Mouse (Mus musculus) Patski (cell line): ENCODE measurements around the gene Atp5e. TPM values are rescaled to one million over a fixed set of nuclear protein-coding genes. Genes with fewer than 3 reads are reported as not detected.

Experiments
- ATAC-seq: fragments of 100-300 bp; one replicate; pipeline ENCODE4 v1.8.0; 2021
- CTCF ChIA-PET: fragments of 350-600 bp; sonication (Branson Sonifier 250); formaldehyde crosslinking; loops from one replicate; lab custom pipeline; 2022; ENCODE audit warnings: inconsistent platforms; lab: Charles Lee
- POLR2A ChIA-PET: fragments of 350-600 bp; sonication (Branson Sonifier 250); formaldehyde crosslinking; loops from one replicate; lab custom pipeline; 2022; ENCODE audit warnings: antibody characterized with exemption, inconsistent platforms; lab: Charles Lee
- DNase-seq: peaks from one replicate; pipeline ENCODE4 v3.0.0-alpha.2; 2011; ENCODE audit warnings: low read depth, low spot score
- H3K27me3 ChIP-seq: fragments of 371-371 bp; one replicate; pipeline ENCODE4 v1.5.1; 2021
- CTCF ChIP-seq: fragments of 100-300 bp; IDR thresholded peaks from one replicate; pipeline ENCODE4 v1.5.1; 2021
- in situ Hi-C: fragments of 300-500 bp; cut with MboI; formaldehyde crosslinking; loops from 3 replicates; pipeline ENCODE4 v1.11.1; 2018; ENCODE audit warnings: low pct_unique_long_range_greater_than_20kb, mixed read lengths
- polyA plus RNA-seq: library from polyadenylated mRNA; unstranded; gene quantifications from one replicate; pipeline ENCODE4 v1.2.3, GENCODE M21; 2021

Atp5e gene
- polyA plus RNA-seq, result 379 TPM

DNA sequence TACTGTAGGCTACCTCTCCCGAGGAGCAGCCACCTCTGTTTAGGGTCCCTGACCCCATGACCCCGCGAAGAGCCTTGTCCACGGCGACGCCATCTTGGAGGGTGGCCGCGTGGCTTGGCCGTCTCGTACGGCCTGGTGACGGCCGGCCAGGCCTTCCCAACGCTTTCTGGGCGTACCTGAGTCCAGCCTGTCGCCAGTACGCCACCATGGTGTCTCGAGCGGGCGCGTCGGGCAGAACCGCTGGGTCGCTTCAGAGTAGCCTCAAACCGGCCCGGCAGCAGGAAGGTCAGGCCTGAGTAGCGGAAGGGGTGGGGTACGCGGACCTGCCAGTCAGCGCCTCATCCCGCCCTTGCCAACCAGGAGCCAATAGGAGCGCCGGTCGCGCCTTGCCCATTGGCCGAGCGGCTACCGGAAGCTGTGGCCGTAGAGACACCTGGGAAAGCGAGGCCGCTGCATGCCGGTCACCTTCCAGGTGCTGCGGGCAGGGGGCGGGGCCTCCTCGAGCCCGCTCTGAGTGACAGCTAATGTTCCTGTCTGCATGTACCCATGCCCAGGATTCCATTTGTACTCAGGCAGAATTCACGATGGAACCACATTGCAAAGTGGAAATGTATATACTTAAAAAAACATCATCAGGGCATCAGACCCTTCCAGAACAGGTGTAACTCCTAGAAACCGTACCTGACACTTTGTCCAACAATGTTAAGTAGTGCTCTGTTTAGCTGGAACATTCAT lies at the start of gene Atp5e:
Gene Atp5e, minus strand, starts transcription at position 317 of the 735 bp plus-strand sequence.
- ChIA-PET POLR2A (interaction anchor here (1.5 kb wide), 1 partner anchor 9 kb away, joined by 5 read pairs; the partner anchor contains the start of gene Prelid3b), CTCF (no interaction called here)
- DNase-seq (no peak), ATAC-seq (peak; percentile 100)
- H3K27me3 ChIP-seq, result no peaks in the 10 kb centered on the region
- in situ Hi-C loops, result loop anchor here (25.0 kb wide), 1 partner anchor 377 kb away; the partner anchor contains the start of gene Stx16
- no peak for TF ChIP-seq CTCF

DNA sequence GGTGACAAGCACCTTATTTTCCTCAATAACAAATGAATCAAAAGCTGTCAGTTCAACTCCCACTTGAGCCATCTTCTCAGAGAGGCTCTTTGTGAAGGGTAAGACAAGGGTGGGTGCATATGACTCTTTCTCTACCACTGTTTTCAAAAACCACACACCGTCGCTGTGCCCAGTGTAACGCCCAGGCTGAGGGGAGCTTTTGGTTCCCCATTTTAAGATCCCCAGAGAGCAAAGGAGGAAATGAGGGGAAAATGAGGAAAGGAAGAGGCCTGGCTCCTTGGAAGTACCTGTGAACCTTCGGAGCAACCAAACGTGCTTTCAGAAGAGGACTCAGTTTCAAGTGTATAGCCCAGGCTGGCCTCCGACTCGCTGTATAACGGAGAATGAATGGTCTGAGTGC lies 45.9 kb upstream of the Atp5e start:
- no peak for ATAC-seq
- no peak for TF ChIP-seq CTCF
- no peak for DNase-seq
- ChIA-PET CTCF (no interaction called here), POLR2A (no interaction called here)
- peaks cover 3% of the 10 kb centered on the region for H3K27me3 ChIP-seq
- in situ Hi-C loops, result no loop called here

GRCm38 (mm10) chr2:174507998-174508397 lies 44.1 kb upstream of the Atp5e start:
- in situ Hi-C loops, result no loop called here
- TF ChIP-seq CTCF, result no peak
- ChIA-PET POLR2A (no interaction called here), CTCF (no interaction called here)
- peaks cover 3% of the 10 kb centered on the region for H3K27me3 ChIP-seq
- DNase-seq (no peak), ATAC-seq (no peak)

DNA sequence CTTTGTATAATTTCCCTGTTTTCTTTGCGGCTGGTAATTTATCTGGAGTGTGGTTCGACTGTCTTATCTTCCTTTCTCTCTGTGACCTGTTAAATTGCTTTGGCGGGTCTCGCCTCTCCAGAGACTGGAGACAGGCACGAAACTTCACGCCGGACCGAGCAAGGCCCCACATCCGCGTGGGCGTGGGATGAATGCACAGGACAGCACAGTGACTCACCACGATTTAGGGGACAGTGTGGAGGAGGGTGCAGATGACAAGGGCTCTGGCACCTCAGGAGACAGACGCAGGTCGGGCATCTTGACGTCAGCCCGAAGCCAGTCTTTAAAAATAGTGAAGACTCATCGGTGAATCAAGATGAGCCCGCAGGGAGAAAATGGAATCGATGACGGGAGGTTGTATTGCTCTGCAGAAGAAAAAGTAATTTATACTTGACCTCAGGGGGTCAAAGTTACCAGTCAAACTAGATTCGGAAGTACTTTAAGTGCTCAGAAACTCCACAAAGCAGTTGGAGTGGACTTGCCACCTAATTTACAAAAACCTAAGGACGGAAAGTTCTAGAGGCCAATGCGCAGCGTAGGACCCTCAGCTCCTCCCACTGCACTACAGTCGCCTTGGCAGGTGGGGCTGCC lies 39.0 kb upstream of the Atp5e start:
- ChIA-PET CTCF (no interaction called here), POLR2A (no interaction called here)
- ATAC-seq (no peak), DNase-seq (no peak)
- in situ Hi-C loops, result no loop called here
- no peak for TF ChIP-seq CTCF
- H3K27me3 ChIP-seq, result peaks cover 3% of the 10 kb centered on the region

DNA sequence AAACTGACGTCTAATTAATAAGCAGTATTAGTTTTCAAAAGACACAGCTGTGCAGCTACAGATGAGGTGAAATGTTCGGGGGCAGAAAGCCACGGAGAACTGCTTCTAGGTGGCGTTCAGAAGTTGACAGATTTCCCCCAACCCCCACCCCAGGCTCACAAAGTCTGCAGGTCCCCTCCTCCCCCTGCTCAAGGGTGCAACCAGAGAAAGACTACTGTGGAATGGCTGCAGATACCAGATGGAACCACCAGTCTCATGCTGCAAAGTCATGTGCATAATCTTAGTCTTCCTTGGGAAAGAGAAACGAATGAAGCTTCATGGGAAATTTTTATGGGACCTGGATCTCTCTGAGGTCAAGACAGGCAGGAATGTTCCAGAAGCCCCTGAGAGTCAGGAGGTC lies 38.4 kb upstream of the Atp5e start:
- ATAC-seq (no peak), DNase-seq (no peak)
- in situ Hi-C loops, result no loop called here
- POLR2A ChIA-PET, result no interaction called here
- TF ChIP-seq CTCF, result no peak
- peaks cover 3% of the 10 kb centered on the region for H3K27me3 ChIP-seq
- CTCF ChIA-PET, result no interaction called here

DNA sequence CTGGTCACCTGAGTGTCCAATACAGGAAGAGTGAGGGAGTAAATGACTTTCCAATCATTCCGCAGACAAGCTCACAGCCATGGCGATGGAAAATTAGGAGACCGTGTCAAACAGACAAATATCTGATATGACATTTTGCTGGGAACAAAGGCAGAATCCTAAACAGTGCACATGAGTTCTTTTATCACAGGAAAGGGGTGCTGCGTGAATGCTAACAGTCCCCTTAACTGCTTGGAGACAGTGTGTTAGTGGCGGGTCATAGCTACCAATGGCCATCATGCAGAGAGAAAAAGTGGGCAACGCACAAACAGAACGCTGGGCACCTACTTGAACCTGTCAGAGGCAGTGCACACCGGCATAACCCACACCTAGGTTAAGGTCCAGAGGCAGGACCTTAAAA lies 37.6 kb upstream of the Atp5e start:
- POLR2A ChIA-PET, result no interaction called here
- in situ Hi-C loops, result no loop called here
- TF ChIP-seq CTCF, result no peak

DNA sequence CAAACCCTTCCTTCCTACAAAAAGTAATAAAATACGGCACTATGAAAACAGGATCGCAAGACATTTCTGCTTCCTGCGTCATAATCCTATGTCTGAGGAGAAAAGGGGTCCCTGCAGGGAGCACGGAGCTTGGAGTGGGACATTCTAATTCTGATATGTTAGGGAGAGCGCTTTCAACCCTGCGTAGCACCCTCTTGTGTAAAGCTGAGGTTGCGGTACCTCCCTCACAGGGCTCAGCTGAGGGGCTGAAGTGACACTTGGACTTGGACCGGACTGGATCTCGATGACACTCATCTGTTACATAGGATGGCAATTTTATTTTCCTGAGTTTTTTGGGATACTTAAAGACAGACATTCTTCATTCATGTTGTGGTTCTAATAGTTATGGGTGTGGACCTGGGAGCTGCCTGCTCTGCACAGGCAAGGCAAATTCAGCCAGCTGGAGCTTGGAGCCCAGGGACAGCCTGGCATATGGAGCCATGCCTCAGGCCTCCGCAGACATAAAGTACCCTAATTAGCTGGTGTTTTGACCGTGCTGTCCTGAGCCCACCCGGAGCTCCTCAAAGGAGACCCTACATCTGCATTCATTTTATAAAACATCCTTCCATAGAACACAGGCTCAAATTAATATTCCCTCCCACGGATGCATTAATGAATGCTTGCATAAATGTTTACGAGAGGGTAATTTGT lies 37.1 kb upstream of the Atp5e start:
- DNase-seq (no peak), ATAC-seq (no peak)
- ChIA-PET POLR2A (no interaction called here), CTCF (no interaction called here)
- H3K27me3 ChIP-seq, result peaks cover under 1% of the 10 kb centered on the region
- TF ChIP-seq CTCF, result no peak
- in situ Hi-C loops, result no loop called here

More for the DNA sequence above, 37.6 kb upstream of the Atp5e start:
- H3K27me3 ChIP-seq, result peaks cover 3% of the 10 kb centered on the region
- no peak for ATAC-seq
- no peak for DNase-seq
- CTCF ChIA-PET, result no interaction called here

GRCm38 (mm10) chr2:174492858-174493257 lies 29.0 kb upstream of the Atp5e start:
- in situ Hi-C loops, result no loop called here
- CTCF ChIA-PET, result no interaction called here
- ATAC-seq (no peak), DNase-seq (no peak)
- TF ChIP-seq CTCF, result no peak
- POLR2A ChIA-PET, result no interaction called here
- H3K27me3 ChIP-seq, result peaks cover 9% of the 10 kb centered on the region

DNA sequence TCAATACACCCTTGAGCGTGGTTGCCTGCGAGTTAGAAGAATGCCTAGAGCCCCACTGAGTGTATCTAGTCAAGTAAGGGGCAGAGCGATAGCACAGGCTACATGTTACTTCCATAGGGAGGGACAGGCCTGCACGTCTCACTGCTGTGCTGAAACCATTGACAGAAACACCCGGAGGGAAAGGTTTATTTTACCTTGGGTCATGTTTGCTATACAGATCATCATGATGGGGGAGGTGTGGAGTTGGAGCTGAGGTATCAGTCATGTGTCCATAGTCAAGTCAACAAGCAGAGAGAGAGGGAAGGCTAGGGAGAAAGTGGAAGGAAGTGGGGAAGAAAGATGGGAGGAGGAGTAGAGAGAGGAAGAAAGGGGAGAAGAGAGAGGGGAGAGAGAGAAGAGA lies 23.1 kb upstream of the Atp5e start:
- ChIA-PET CTCF (no interaction called here), POLR2A (no interaction called here)
- DNase-seq (no peak), ATAC-seq (no peak)
- in situ Hi-C loops, result no loop called here
- no peak for TF ChIP-seq CTCF
- H3K27me3 ChIP-seq, result peaks cover 5% of the 10 kb centered on the region

DNA sequence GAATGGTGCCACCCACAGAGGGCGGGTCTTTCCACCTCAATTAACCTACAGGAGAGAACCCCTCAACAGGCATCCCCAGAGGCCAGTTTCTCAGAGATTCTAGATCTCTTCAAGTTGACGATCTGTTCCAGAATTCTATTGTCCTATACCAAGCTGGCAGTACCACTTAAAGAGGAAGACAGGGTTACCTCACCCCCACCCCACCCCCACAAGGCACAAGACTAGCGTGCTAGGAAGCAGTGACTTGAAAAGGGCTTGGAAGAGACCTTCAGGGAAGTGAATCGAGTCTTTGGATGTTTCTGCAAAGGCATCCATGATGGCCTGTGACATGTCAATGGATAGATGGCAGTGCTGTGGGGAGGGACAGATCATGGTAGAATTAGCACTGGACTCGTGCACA lies 14.8 kb upstream of the Atp5e start:
- in situ Hi-C loops, result no loop called here
- no peak for TF ChIP-seq CTCF
- ATAC-seq (no peak), DNase-seq (no peak)
- ChIA-PET POLR2A (interaction anchor here (0.7 kb wide), 1 partner anchor 106 kb away, joined by 3 read pairs; no protein-coding TSS in a partner anchor), CTCF (no interaction called here)
- no peaks in the 10 kb centered on the region for H3K27me3 ChIP-seq
